Mouse (Mus musculus) bone marrow macrophage, adult 2 months (primary cell): ENCODE data around the gene St8sia1.

Experiments
- CTCF ChIP-seq: IDR thresholded peaks from 2 replicates; pipeline ENCODE4 v1.5.1; 2012; ENCODE audit warnings: low read depth, mild to moderate bottlenecking, low read length, moderate library complexity
- POLR2A ChIP-seq: IDR thresholded peaks from 2 replicates; pipeline ENCODE4 v1.6.1; 2012; ENCODE audit warnings: mild to moderate bottlenecking, low read depth, low read length, borderline replicate concordance

- TF ChIP-seq CTCF (no peak), POLR2A (no peak)
These were observed 116.2 kb downstream of the St8sia1 start for GRCm38 (mm10) chr6:142847914-142848674.
